Mouse (Mus musculus) lung, postnatal 0 days (tissue): ENCODE data around the gene Kmt5b.

Source experiments
- CTCF ChIP-seq: IDR thresholded peaks from 2 replicates; pipeline ENCODE4 v1.5.1; 2016; ENCODE audit warnings: antibody characterized with exemption, mild to moderate bottlenecking
- EP300 ChIP-seq: IDR thresholded peaks from 2 replicates; pipeline ENCODE4 v1.6.1; 2016; ENCODE audit warnings: antibody characterized with exemption, mild to moderate bottlenecking, control low read depth

DNA sequence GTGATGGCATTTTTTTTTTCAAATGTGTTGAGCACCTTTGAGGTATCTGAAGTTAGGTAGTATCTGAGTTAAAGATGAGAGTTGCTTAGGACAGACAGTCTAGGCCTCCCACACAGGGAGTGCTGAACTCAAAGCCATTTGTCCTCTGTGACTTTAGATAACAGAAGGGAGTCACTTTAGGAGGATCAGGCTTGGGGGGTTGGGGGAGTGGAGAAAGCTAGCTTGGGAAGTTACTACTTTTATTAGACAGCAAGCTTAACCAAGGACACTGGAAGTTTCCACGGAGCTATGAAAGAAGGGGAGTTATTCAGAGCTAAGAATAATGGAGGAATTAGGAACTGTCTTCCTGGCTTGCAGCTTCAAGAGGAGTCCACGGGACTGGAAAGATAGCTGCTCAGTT, 51.9 kb downstream of the Kmt5b start:
- TF ChIP-seq CTCF (no peak), EP300 (no peak)
